Mouse (Mus musculus): ENCODE results near the gene Gm7247. TPM values are rescaled to one million over a fixed set of nuclear protein-coding genes. Genes with fewer than 3 reads are reported as not detected.
"Not testable (repeated sequence)": the region's sequence is repeated elsewhere in the genome, so short reads cannot be mapped to it uniquely, and the experiment has no call there.

Gm7247 gene
- total and polyA plus RNA-seq, 2 experiments: not detected

GRCm38 (mm10) chr14:51385741-51386140 lies 24.2 kb downstream of the Gm7247 start:
- no peak for TF ChIP-seq CTCF (IDR thresholded peaks at IDR 0.05; ENCODE audit: low read depth, low read length)
- TF ChIP-seq POLR2A (IDR thresholded peaks at IDR 0.05; ENCODE audit: extremely low read depth, insufficient read depth, low read length): no peak
- Histone ChIP-seq H3K4me1 (ENCODE audit: control insufficient read depth, insufficient read depth, low read length) (no peaks in the 10 kb centered on the region), H3K27me3 (ENCODE audit: control insufficient read depth, insufficient read depth, low read length) (no peaks in the 10 kb centered on the region), H3K4me3 (ENCODE audit: insufficient read depth, low read depth, low read length) (no peak overlapping the region), H3K79me2 (ENCODE audit: control insufficient read depth, insufficient read depth, low read length) (no peaks in the 10 kb centered on the region), H3K36me3 (ENCODE audit: control insufficient read depth, insufficient read depth, low read length) (no peaks in the 10 kb centered on the region), H3K9ac (ENCODE audit: low read depth, low read length) (no peak overlapping the region), H3K27ac (replicated peaks; ENCODE audit: insufficient read depth, low read depth, low read length) (no peak overlapping the region)
- DNase-seq (ENCODE audit: extremely low read depth, low read depth, low spot score): no peak
- WGBS: 92% methylated on average over 4 of the region's 4 CpGs

- H3K27me3 ChIP-seq (ENCODE audit: control insufficient read depth, insufficient read depth, low read length): no peaks in the 10 kb centered on the region
- TF ChIP-seq POLR2A (IDR thresholded peaks at IDR 0.05; ENCODE audit: extremely low read depth, insufficient read depth, low read length): no peak
- no peak for TF ChIP-seq CTCF (IDR thresholded peaks at IDR 0.05; ENCODE audit: low read depth, low read length)
- DNase-seq (ENCODE audit: extremely low read depth, low read depth, low spot score): no peak
- no peak overlapping the region for H3K9ac ChIP-seq (ENCODE audit: low read depth, low read length)
- H3K36me3 ChIP-seq (ENCODE audit: control insufficient read depth, insufficient read depth, low read length): no peaks in the 10 kb centered on the region
- H3K4me1 ChIP-seq (ENCODE audit: control insufficient read depth, insufficient read depth, low read length): no peaks in the 10 kb centered on the region
- no peaks in the 10 kb centered on the region for H3K79me2 ChIP-seq (ENCODE audit: control insufficient read depth, insufficient read depth, low read length)
- no peak overlapping the region for H3K27ac ChIP-seq (replicated peaks; ENCODE audit: insufficient read depth, low read depth, low read length)
- WGBS: 96% methylated on average over 8 of the region's 8 CpGs
- no peak overlapping the region for H3K4me3 ChIP-seq (ENCODE audit: insufficient read depth, low read depth, low read length)
These were observed 26.2 kb downstream of the Gm7247 start for GRCm38 (mm10) chr14:51387768-51388167.

GRCm38 (mm10) chr14:51388222-51388621 lies 26.7 kb downstream of the Gm7247 start:
- Histone ChIP-seq H3K27me3 (ENCODE audit: control insufficient read depth, insufficient read depth, low read length) (no peaks in the 10 kb centered on the region), H3K79me2 (ENCODE audit: control insufficient read depth, insufficient read depth, low read length) (no peaks in the 10 kb centered on the region), H3K4me1 (ENCODE audit: control insufficient read depth, insufficient read depth, low read length) (no peaks in the 10 kb centered on the region), H3K9ac (ENCODE audit: low read depth, low read length) (no peak overlapping the region), H3K4me3 (ENCODE audit: insufficient read depth, low read depth, low read length) (no peak overlapping the region), H3K27ac (replicated peaks; ENCODE audit: insufficient read depth, low read depth, low read length) (no peak overlapping the region), H3K36me3 (ENCODE audit: control insufficient read depth, insufficient read depth, low read length) (no peaks in the 10 kb centered on the region)
- no peak for DNase-seq (ENCODE audit: extremely low read depth, low read depth, low spot score)
- 94% methylated on average over 9 of the region's 9 CpGs for WGBS
- TF ChIP-seq CTCF (IDR thresholded peaks at IDR 0.05; ENCODE audit: low read depth, low read length) (no peak), POLR2A (IDR thresholded peaks at IDR 0.05; ENCODE audit: extremely low read depth, insufficient read depth, low read length) (no peak)

- no peak for DNase-seq (ENCODE audit: extremely low read depth, low read depth, low spot score)
- no peak within 1 kb of the TSS for H3K4me3 ChIP-seq (ENCODE audit: insufficient read depth, low read depth, low read length)
- no peaks in the 10 kb centered on the region for H3K27me3 ChIP-seq (ENCODE audit: control insufficient read depth, insufficient read depth, low read length)
- no peaks in the 10 kb centered on the region for H3K79me2 ChIP-seq (ENCODE audit: control insufficient read depth, insufficient read depth, low read length)
- H3K36me3 ChIP-seq (ENCODE audit: control insufficient read depth, insufficient read depth, low read length): no peaks in the 10 kb centered on the region
- TF ChIP-seq POLR2A (IDR thresholded peaks at IDR 0.05; ENCODE audit: extremely low read depth, insufficient read depth, low read length) (no peak), CTCF (IDR thresholded peaks at IDR 0.05; ENCODE audit: low read depth, low read length) (no peak)
- WGBS: 69% methylated on average over 1 of the region's 1 CpGs
- H3K9ac ChIP-seq (ENCODE audit: low read depth, low read length): no peak within 1 kb of the TSS
- no peaks in the 10 kb centered on the region for H3K4me1 ChIP-seq (ENCODE audit: control insufficient read depth, insufficient read depth, low read length)
- no peak within 1 kb of the TSS for H3K27ac ChIP-seq (replicated peaks; ENCODE audit: insufficient read depth, low read depth, low read length)
These were observed 49.0 kb downstream of the Gm7247 start, which contains the start of gene Vmn2r88 for GRCm38 (mm10) chr14:51410520-51410919. Gene Vmn2r88, plus strand, starts transcription at chr14:51410820.

- WGBS: 61% methylated on average over 2 of the region's 2 CpGs
- Histone ChIP-seq H3K9ac (ENCODE audit: low read depth, low read length) (no peak overlapping the region), H3K79me2 (ENCODE audit: control insufficient read depth, insufficient read depth, low read length) (no peaks in the 10 kb centered on the region), H3K4me3 (ENCODE audit: insufficient read depth, low read depth, low read length) (no peak overlapping the region), H3K27ac (replicated peaks; ENCODE audit: insufficient read depth, low read depth, low read length) (no peak overlapping the region), H3K27me3 (ENCODE audit: control insufficient read depth, insufficient read depth, low read length) (no peaks in the 10 kb centered on the region), H3K4me1 (ENCODE audit: control insufficient read depth, insufficient read depth, low read length) (no peaks in the 10 kb centered on the region), H3K36me3 (ENCODE audit: control insufficient read depth, insufficient read depth, low read length) (no peaks in the 10 kb centered on the region)
- TF ChIP-seq POLR2A (IDR thresholded peaks at IDR 0.05; ENCODE audit: extremely low read depth, insufficient read depth, low read length): no peak
- TF ChIP-seq CTCF (IDR thresholded peaks at IDR 0.05; ENCODE audit: low read depth, low read length): no peak
- no peak for DNase-seq (ENCODE audit: extremely low read depth, low read depth, low spot score)
These were observed 62.3 kb downstream of the Gm7247 start for GRCm38 (mm10) chr14:51423885-51424284.

- not testable (repeated sequence) for H3K36me3 ChIP-seq (ENCODE audit: control insufficient read depth, insufficient read depth, low read length); H3K9ac ChIP-seq (ENCODE audit: low read depth, low read length); DNase-seq (ENCODE audit: extremely low read depth, low read depth, low spot score); H3K27ac ChIP-seq (replicated peaks; ENCODE audit: insufficient read depth, low read depth, low read length); H3K27me3 ChIP-seq (ENCODE audit: control insufficient read depth, insufficient read depth, low read length); H3K4me3 ChIP-seq (ENCODE audit: insufficient read depth, low read depth, low read length); H3K79me2 ChIP-seq (ENCODE audit: control insufficient read depth, insufficient read depth, low read length); H3K4me1 ChIP-seq (ENCODE audit: control insufficient read depth, insufficient read depth, low read length)
These were observed 68.6 kb downstream of the Gm7247 start for GRCm38 (mm10) chr14:51430138-51430537.

Measured in liver, adult 2 months (tissue).